Mouse (Mus musculus) kidney, embryonic 14.5 days (tissue): ENCODE results near the gene Gm10638. TPM values are rescaled to one million over a fixed set of nuclear protein-coding genes. Genes with fewer than 3 reads are reported as not detected.

Experiments used
- ATAC-seq: fragments of 200-750 bp; cut with Nextera tagmentation; 2 replicates; pipeline ENCODE4 v1.8.0; 2017; ENCODE audit warnings: moderate number of reproducible peaks, mild to moderate bottlenecking, moderate TSS enrichment, moderate library complexity; ENCODE audit not compliant: low FRiP score, low TSS enrichment
- H3K27ac ChIP-seq: fragments of 300-500 bp; sonication (generic); 2 replicates; pipeline ENCODE4 v1.5.1; 2014; ENCODE audit warnings: low read depth, mild to moderate bottlenecking, low read length, moderate library complexity, mixed read lengths
- H3K27me3 ChIP-seq: fragments of 300-500 bp; sonication (generic); 2 replicates; pipeline ENCODE4 v1.6.1; 2014; ENCODE audit warnings: mild to moderate bottlenecking, low read length; ENCODE audit not compliant: control insufficient read depth, insufficient read depth
- H3K36me3 ChIP-seq: fragments of 300-500 bp; sonication (generic); 2 replicates; pipeline ENCODE4 v1.6.1; 2014; ENCODE audit warnings: low read length, mixed read lengths; ENCODE audit not compliant: control insufficient read depth, insufficient read depth
- H3K4me1 ChIP-seq: fragments of 300-500 bp; sonication (generic); 2 replicates; pipeline ENCODE4 v1.6.1; 2014; ENCODE audit warnings: low read length, mixed read lengths; ENCODE audit not compliant: control insufficient read depth, insufficient read depth
- H3K4me2 ChIP-seq: fragments of 300-500 bp; sonication (generic); replicated peaks from 2 replicates; pipeline ENCODE4 v1.6.1; 2014; ENCODE audit warnings: low read depth, mild to moderate bottlenecking, low read length
- H3K4me3 ChIP-seq: fragments of 300-500 bp; sonication (generic); 2 replicates; pipeline ENCODE4 v1.5.1; 2014; ENCODE audit warnings: mild to moderate bottlenecking, low read length
- H3K9ac ChIP-seq: fragments of 300-500 bp; sonication (generic); 2 replicates; pipeline ENCODE4 v1.6.1; 2014; ENCODE audit warnings: low read depth, mild to moderate bottlenecking, low read length, moderate library complexity
- H3K9me3 ChIP-seq: fragments of 300-500 bp; sonication (generic); 2 replicates; pipeline ENCODE4 v1.6.1; 2016; ENCODE audit warnings: low read length; ENCODE audit not compliant: control insufficient read depth
- WGBS: fragments of 180-500 bp; shearing (Covaris S2); extraction: QIAGEN DNeasy Blood & Tissue Kit; methylation state at CpG from one replicate; pipeline ENCODE4 v1.1.7; 2014; 5-methylcytosine and 5-hydroxymethylcytosine counted together
- polyA plus RNA-seq: library from polyadenylated mRNA; unstranded; fragments of >200 nt; fragmentation: Nextera tagmentation; extraction: Ambion mirVana; gene quantifications from 2 replicates; pipeline ENCODE4 v1.2.1, GENCODE M21; 2014

Gm10638 gene
- polyA plus RNA-seq, 1 experiment from 2014 or later, result 6.7 TPM

- no peaks in the 10 kb centered on the region for H3K9me3 ChIP-seq
- ATAC-seq, result no peak
- H3K36me3 ChIP-seq, result no peaks in the 10 kb centered on the region
- WGBS, result 78% methylated on average over 6 of the region's 6 CpGs
- H3K9ac ChIP-seq, result no peak overlapping the region
- peaks cover 12% of the 10 kb centered on the region for H3K4me1 ChIP-seq
- no peaks in the 10 kb centered on the region for H3K27me3 ChIP-seq
- no peak overlapping the region for H3K4me3 ChIP-seq
- H3K27ac ChIP-seq, result no peak overlapping the region
- H3K4me2 ChIP-seq, result no peak overlapping the region
These were observed 46.0 kb downstream of the Gm10638 start for GRCm38 (mm10) chr8:86791542-86791941.

DNA sequence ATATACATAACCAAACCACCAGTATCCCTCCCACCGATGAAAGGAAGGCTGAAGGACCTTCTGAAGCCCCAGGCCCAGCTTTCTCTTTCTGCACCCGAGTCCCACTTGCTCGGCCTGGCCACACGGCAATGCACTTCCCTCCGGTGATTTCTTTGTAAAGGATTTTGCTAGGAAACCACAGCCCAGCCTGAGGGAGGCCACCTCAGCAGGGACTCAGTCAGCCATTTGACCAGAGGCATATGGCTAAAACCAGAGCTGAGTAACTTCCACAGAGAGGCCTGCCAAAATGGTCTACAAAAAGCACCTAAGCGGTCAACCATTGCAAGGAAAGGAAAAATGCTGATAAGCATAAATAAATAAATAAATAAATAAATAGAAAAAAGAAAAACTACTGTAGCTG, 49.2 kb downstream of the Gm10638 start:
- Histone ChIP-seq H3K9ac (no peak overlapping the region), H3K27ac (no peak overlapping the region), H3K4me3 (no peak overlapping the region), H3K27me3 (no peaks in the 10 kb centered on the region), H3K4me2 (no peak overlapping the region), H3K36me3 (no peaks in the 10 kb centered on the region), H3K4me1 (no peaks in the 10 kb centered on the region), H3K9me3 (no peaks in the 10 kb centered on the region)
- WGBS, result 39% methylated on average over 6 of the region's 6 CpGs
- no peak for ATAC-seq

Other genes starting within 250 kb of the Gm10638 start
- 0.08 and 0.11 TPM in 2 replicates for gene Abcc12, start 165.0 kb upstream of the Gm10638 start, polyA plus RNA-seq
- 38.0 and 54.8 TPM in 2 replicates for gene Lonp2, start 121.7 kb upstream of the Gm10638 start, polyA plus RNA-seq
- 50.3 and 54.0 TPM in 2 replicates for gene Siah1a, start 235 bp downstream of the Gm10638 start, polyA plus RNA-seq
- gene N4bp1, start 139.6 kb downstream of the Gm10638 start, polyA plus RNA-seq, result 11.7 and 13.2 TPM in 2 replicates